Mouse (Mus musculus) liver, embryonic 15.5 days (tissue): ENCODE measurements around the gene Tmem59. TPM values are rescaled to one million over a fixed set of nuclear protein-coding genes. Genes with fewer than 3 reads are reported as not detected.

Source experiments
- ATAC-seq: fragments of 200-750 bp; cut with Nextera tagmentation; 2 replicates; pipeline ENCODE4 v1.8.0; 2017; ENCODE audit warnings: moderate number of reproducible peaks, mild to moderate bottlenecking, moderate library complexity; ENCODE audit not compliant: insufficient read depth
- H3K27ac ChIP-seq: fragments of 300-500 bp; sonication (generic); replicated peaks from 2 replicates; pipeline ENCODE4 v1.5.1; 2015; ENCODE audit warnings: mild to moderate bottlenecking, inconsistent platforms
- H3K27me3 ChIP-seq: fragments of 300-500 bp; sonication (generic); 2 replicates; pipeline ENCODE4 v1.6.1; 2015; ENCODE audit warnings: mild to moderate bottlenecking, inconsistent platforms
- H3K36me3 ChIP-seq: fragments of 300-500 bp; sonication (generic); replicated peaks from 2 replicates; pipeline ENCODE4 v1.6.1; 2015; ENCODE audit warnings: moderate library complexity, mild to moderate bottlenecking, inconsistent platforms
- H3K4me1 ChIP-seq: fragments of 300-500 bp; sonication (generic); replicated peaks from 2 replicates; pipeline ENCODE4 v1.6.1; 2015; ENCODE audit warnings: inconsistent platforms
- H3K4me2 ChIP-seq: fragments of 300-500 bp; sonication (generic); 2 replicates; pipeline ENCODE4 v1.6.1; 2015; ENCODE audit warnings: moderate library complexity, mild to moderate bottlenecking, inconsistent platforms
- H3K4me3 ChIP-seq: fragments of 300-500 bp; sonication (generic); replicated peaks from 2 replicates; pipeline ENCODE4 v1.5.1; 2015; ENCODE audit warnings: mild to moderate bottlenecking, inconsistent platforms
- H3K9ac ChIP-seq: fragments of 300-500 bp; sonication (generic); 2 replicates; pipeline ENCODE4 v1.6.1; 2015; ENCODE audit warnings: moderate library complexity, mild to moderate bottlenecking, inconsistent platforms
- H3K9me3 ChIP-seq: fragments of 300-500 bp; sonication (generic); replicated peaks from 2 replicates; pipeline ENCODE4 v1.6.1; 2016; ENCODE audit warnings: inconsistent platforms
- WGBS: fragments of 180-500 bp; shearing (Covaris S2); methylation state at CpG from one replicate; pipeline ENCODE4 v1.1.7; 2015; ENCODE audit warnings: mixed read lengths; ENCODE audit not compliant: insufficient replicate concordance; 5-methylcytosine and 5-hydroxymethylcytosine counted together
- polyA plus RNA-seq: library from polyadenylated mRNA; unstranded; fragments of >200 nt; fragmentation: Nextera tagmentation; extraction: Ambion mirVana; gene quantifications from 2 replicates; pipeline ENCODE4 v1.2.1, GENCODE M21; 2015

Gene Tmem59
- polyA plus RNA-seq, 1 experiment from 2014 or later: 178 TPM

DNA sequence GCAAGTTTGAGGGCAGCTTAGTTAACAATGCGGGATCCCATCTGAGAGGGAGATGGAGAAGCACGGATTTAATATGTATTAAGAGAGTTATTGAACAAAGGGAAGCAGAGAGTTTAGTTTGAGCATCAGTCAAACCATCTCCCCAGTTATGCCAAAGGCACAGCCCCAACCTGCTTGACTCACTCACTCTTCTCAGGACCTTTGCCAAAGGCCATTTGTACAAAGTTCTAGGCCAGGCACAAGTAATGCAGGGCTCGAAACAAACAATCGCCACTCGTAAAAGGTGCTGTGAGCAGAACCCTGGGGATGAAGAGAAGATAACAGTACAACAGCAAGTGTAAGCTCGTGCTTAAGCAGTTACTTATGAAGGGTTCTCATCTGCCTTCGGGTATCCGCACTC, 25.6 kb upstream of the Tmem59 start:
- H3K27me3 ChIP-seq: no peaks in the 10 kb centered on the region
- no peaks in the 10 kb centered on the region for H3K9me3 ChIP-seq
- 81% methylated on average over 8 of the region's 8 CpGs for WGBS
- H3K4me1 ChIP-seq: no peaks in the 10 kb centered on the region; the same call in 1 of the 2 replicates
- no peak overlapping the region for H3K4me2 ChIP-seq
- H3K36me3 ChIP-seq: peaks cover 15% of the 10 kb centered on the region
- H3K27ac ChIP-seq: no peak overlapping the region
- H3K9ac ChIP-seq: no peak overlapping the region
- no peak overlapping the region for H3K4me3 ChIP-seq
- no peak for ATAC-seq

DNA sequence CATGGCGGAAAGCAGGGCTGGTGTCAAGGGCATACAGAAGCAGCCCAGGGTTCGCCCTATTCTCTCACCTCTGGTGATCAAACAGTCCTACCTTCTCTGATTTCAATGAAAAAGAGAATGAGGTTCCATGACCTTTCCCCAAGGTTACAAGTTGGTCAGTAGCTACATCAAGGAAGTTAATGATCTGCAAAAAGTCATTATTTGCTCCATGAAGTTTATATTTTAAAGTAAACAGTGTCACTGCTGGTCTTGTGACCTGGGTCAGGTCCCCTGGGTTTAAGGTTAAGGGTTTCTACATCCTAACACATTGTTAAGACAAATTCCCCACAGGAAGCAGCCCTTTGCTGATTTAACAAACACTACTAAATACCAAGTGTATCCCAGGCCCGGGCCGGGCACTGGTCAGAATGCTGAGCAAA, 21.2 kb upstream of the Tmem59 start:
- ATAC-seq: peak; percentile 69

DNA sequence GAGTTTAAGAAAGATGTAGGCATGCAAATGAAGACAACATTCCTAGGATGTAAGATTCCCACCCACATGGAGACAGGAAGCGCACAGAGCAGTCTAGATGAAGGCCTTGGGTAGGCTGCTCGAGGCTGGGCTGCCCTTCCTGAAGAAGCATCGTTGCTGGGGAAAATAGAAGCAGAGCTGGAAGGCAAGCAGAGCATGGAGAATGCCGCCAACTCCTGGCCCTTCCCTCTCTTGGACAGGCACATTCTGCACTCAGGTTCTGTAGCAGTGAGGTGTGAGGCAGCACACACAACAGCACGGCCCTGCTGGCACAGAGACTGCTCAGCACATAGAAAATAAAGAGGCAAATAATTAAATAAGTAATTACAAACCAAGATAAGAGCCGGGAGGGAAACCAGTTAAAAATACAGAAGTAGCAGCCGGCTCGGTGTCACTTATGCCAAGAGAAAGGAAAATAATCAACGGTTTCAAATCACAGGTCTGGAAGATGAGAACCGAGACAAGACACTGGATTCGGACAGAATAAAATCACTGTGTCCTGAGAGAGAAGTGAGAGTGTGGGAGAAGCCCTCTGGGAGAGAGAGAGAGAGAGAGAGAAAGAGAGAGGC, 18.9 kb upstream of the Tmem59 start:
- Histone ChIP-seq H3K27ac (no peak overlapping the region), H3K27me3 (no peaks in the 10 kb centered on the region), H3K9ac (no peak overlapping the region), H3K4me1 (no peaks in the 10 kb centered on the region; the same call in 1 of the 2 replicates), H3K4me3 (no peak overlapping the region), H3K36me3 (peaks cover 27% of the 10 kb centered on the region), H3K4me2 (no peak overlapping the region), H3K9me3 (no peaks in the 10 kb centered on the region)
- WGBS: 78% methylated on average over 11 of the region's 11 CpGs
- ATAC-seq: no peak

More for the DNA sequence above, 21.2 kb upstream of the Tmem59 start:
- WGBS: 79% methylated on average over 4 of the region's 4 CpGs
- Histone ChIP-seq H3K4me3 (no peak overlapping the region), H3K9ac (no peak overlapping the region), H3K36me3 (peaks cover 25% of the 10 kb centered on the region), H3K9me3 (no peaks in the 10 kb centered on the region), H3K27me3 (no peaks in the 10 kb centered on the region), H3K4me1 (no peaks in the 10 kb centered on the region; the same call in 1 of the 2 replicates), H3K27ac (no peak overlapping the region), H3K4me2 (no peak overlapping the region)

DNA sequence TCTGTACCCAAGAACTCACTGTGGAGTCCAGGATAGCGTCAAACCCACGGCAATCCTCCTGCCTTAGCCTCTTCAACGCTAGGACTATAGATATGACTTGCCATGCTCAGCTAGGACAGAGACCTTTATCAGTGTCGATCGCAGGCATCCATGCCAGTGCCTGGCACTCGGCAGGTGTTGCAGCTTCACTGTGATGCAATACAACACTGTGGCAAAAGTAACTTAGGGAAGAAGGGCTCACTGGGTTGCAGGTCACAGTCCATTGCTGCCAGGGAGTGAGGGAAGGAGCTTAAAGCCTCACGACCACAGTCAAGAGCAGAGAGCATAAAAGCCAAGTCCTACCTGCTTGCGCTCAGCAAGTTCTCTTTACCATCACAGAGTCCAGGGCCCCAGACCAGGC, 18.0 kb upstream of the Tmem59 start:
- Histone ChIP-seq H3K9me3 (no peaks in the 10 kb centered on the region), H3K9ac (no peak overlapping the region), H3K4me1 (no peaks in the 10 kb centered on the region; the same call in 1 of the 2 replicates), H3K27ac (no peak overlapping the region), H3K4me2 (no peak overlapping the region), H3K36me3 (peaks cover 35% of the 10 kb centered on the region), H3K4me3 (no peak overlapping the region), H3K27me3 (no peaks in the 10 kb centered on the region)
- ATAC-seq: no peak
- 77% methylated on average over 8 of the region's 8 CpGs for WGBS

DNA sequence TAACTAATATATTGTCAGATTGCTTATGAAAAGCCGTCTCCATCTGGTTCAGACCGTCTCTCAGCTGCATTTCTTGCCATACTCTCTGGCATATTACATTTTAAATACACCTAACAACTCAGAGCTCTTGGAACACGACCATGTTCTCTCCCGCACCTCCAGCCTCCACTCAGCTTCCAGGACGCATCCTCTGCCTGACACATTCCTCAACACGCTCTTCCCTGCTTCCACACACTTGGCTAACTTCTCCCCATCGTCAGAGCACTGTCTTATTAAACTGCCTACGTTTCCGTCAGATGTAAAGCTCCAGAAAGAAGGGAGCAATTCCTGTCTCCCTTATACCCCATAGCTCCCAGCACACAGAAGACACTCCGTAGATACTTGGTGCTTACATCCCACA, 14.9 kb upstream of the Tmem59 start:
- Histone ChIP-seq H3K27me3 (no peaks in the 10 kb centered on the region), H3K9ac (no peak overlapping the region), H3K4me3 (no peak overlapping the region), H3K9me3 (no peaks in the 10 kb centered on the region), H3K4me1 (peaks cover 5% of the 10 kb centered on the region; the same call in 1 of the 2 replicates), H3K36me3 (peaks cover 41% of the 10 kb centered on the region), H3K27ac (no peak overlapping the region), H3K4me2 (no peak overlapping the region)
- no peak for ATAC-seq
- 81% methylated on average over 10 of the region's 10 CpGs for WGBS

DNA sequence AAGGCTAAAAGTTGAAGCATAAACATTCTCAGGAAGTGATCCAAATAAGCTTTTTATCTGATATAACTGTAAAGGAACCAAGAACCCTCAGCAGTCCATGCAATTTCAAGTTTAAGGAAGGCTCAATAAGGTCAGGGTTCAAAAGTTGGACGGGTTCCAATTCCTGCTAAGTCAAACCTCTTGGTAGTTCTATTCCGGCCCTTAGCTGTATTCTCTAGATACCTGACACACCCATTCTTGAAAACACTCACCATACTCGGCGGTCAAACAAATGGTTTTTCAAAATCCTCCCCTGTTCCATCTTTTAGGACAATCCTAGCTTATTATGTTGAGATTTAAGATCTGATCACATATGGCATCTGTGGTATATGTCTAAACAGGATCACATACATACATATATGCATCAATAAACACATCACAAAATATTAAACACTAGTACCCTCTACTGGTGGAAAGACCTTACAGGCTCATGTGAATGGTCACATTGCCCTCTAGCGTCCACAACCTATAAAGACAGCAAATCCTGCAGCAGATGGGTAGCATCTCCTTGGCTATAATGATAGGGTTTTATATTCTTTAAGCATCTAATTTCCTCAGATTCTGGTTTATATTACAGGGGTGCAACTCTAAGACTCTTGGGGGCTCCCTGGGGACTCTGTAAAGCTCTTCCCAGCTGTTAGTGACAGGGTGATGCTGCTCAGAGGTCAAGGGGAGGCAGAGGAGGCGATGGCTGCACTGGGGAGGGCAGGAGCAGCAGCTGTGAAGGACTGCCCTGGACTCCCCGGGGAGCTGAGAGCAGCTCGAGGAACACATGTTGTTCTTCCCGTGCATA, 14.2 kb upstream of the Tmem59 start:
- Histone ChIP-seq H3K4me2 (no peak overlapping the region), H3K4me1 (peaks cover 8% of the 10 kb centered on the region; the same call in 1 of the 2 replicates), H3K9ac (no peak overlapping the region), H3K27me3 (no peaks in the 10 kb centered on the region), H3K27ac (no peak overlapping the region), H3K9me3 (no peaks in the 10 kb centered on the region), H3K36me3 (peaks cover 37% of the 10 kb centered on the region), H3K4me3 (no peak overlapping the region)
- 0 out of 2 replicates have a peak, but pooled peaks have one; percentile 40 for ATAC-seq
- WGBS: 48% methylated on average over 9 of the region's 9 CpGs

DNA sequence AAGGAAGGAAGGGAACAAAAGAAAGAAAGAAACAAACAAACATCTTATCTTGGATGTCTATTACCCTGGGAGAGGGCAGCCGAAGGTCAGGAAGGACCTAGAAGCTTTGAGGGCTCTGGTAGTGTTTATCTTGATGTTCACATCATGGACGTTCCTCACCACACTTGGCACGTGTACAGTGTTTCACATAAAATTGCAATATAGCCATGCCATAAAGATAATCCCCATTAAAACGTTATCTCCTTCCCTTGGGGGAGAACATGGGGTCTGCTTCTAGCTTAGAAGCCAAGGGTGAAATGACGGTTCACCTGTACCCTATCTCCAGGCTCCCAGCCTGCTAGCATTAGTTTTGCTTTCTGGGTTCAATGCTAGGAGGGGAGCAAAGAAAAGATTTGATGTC, 11.5 kb upstream of the Tmem59 start:
- H3K36me3 ChIP-seq: peaks cover 28% of the 10 kb centered on the region
- H3K27ac ChIP-seq: no peak overlapping the region
- ATAC-seq: no peak

DNA sequence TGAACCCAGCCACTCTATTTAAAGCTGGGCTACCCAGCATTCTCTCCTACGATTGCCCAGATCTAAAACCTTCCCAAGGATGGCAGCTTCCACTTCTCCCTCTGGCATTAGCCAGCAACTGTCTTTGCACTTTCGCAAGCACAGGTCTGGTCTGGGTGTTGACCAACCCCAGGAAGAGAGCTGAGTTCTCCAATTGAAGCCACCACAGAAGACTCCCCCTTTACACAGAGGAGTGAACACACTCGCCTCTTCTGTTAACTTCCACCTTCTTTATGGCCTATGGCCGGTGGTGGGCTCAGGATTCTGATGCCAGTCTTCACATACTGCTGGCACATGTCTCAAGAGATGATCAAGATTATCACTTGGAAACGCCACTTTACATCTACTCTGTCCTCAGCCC, 10.4 kb upstream of the Tmem59 start:
- H3K27ac ChIP-seq: no peak overlapping the region; the same call in 1 of the 2 replicates
- H3K4me2 ChIP-seq: no peak overlapping the region
- H3K9me3 ChIP-seq: no peaks in the 10 kb centered on the region
- H3K4me1 ChIP-seq: peaks cover 8% of the 10 kb centered on the region; the same call in 1 of the 2 replicates
- no peaks in the 10 kb centered on the region for H3K27me3 ChIP-seq
- H3K4me3 ChIP-seq: no peak overlapping the region
- no peak overlapping the region for H3K9ac ChIP-seq
- 69% methylated on average over 5 of the region's 5 CpGs for WGBS
- H3K36me3 ChIP-seq: peaks cover 33% of the 10 kb centered on the region
- ATAC-seq: no peak

More for the DNA sequence above, 11.5 kb upstream of the Tmem59 start:
- Histone ChIP-seq H3K9me3 (no peaks in the 10 kb centered on the region), H3K4me1 (peaks cover 8% of the 10 kb centered on the region; the same call in 1 of the 2 replicates), H3K9ac (no peak overlapping the region), H3K4me3 (no peak overlapping the region), H3K4me2 (no peak overlapping the region), H3K27me3 (no peaks in the 10 kb centered on the region)
- WGBS: 60% methylated on average over 5 of the region's 5 CpGs

DNA sequence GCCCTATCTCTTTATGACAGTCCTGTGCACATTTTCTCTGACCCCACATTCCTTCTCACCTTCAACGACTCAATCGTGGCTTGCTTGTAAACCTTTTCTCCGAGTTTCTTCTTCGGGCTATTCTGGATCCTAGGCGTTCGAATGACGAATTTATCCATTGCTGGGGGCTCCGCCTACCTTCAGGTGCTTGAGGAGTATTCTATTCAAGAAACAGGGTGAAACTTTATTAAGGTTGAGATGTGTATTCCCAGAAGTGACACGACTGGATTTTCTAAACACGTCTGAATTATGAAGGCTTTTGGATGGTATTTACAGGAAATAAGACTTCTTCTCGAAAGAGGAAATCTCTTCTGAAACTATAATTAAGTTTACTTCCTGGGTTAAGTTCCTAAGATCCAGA, 693 bp upstream of the Tmem59 start:
- H3K4me2 ChIP-seq: peak overlapping the region; percentile 76
- H3K4me3 ChIP-seq: peak overlapping the region; percentile 99
- H3K27ac ChIP-seq: peak overlapping the region; percentile 99
- peak overlapping the region; percentile 97 for H3K9ac ChIP-seq
- no peak for ATAC-seq
- peaks cover 46% of the 10 kb centered on the region for H3K4me1 ChIP-seq
- peaks cover 29% of the 10 kb centered on the region for H3K36me3 ChIP-seq
- H3K27me3 ChIP-seq: no peaks in the 10 kb centered on the region
- 21% methylated on average over 11 of the region's 11 CpGs for WGBS
- H3K9me3 ChIP-seq: no peaks in the 10 kb centered on the region

DNA sequence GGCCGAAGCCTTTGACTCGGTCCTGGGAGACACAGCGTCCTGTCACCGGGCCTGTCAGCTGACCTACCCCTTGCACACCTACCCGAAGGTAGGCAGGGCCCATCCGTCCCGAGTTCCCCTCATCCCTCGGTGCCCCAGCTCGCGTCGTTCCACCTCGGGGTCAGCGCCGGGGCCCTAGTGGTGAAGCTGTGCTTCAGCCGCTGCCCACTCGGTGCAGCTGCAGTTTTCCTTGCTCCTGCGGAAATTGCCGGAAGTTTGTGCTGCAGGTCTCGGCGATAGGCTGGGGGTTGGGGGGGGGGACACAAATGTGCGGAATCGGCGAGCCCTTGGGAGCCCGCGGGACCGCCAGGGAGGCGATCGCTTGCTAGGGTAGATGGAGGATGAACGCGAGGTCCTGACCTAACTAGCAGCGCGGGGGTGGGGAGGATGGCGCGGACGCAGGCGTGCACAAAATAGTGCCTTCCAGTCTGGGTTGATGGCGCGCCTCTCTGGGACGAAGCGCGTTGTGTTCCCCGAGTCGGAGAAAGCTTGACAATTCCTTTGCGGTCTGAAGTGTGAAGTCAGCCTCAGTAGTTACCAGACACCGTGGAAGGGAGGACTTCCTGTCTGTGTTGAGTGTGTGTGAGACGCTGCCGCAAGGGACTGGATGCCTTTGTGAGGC, 761 bp downstream of the Tmem59 start, which contains the start of gene Tceanc2:
TSS of gene Tceanc2 (minus strand) at position 287 of the 661 bp plus-strand sequence.
- Histone ChIP-seq H3K27me3 (no peaks in the 10 kb centered on the region), H3K9me3 (no peaks in the 10 kb centered on the region), H3K36me3 (peaks cover 16% of the 10 kb centered on the region), H3K4me1 (peaks cover 56% of the 10 kb centered on the region), H3K9ac (peak within 1 kb of the TSS; percentile 97), H3K4me2 (peak within 1 kb of the TSS; percentile 76), H3K27ac (peak within 1 kb of the TSS; percentile 99), H3K4me3 (peak within 1 kb of the TSS; percentile 99)
- ATAC-seq: peak; percentile 47
- WGBS: under 1% methylated on average over 47 of the region's 47 CpGs

DNA sequence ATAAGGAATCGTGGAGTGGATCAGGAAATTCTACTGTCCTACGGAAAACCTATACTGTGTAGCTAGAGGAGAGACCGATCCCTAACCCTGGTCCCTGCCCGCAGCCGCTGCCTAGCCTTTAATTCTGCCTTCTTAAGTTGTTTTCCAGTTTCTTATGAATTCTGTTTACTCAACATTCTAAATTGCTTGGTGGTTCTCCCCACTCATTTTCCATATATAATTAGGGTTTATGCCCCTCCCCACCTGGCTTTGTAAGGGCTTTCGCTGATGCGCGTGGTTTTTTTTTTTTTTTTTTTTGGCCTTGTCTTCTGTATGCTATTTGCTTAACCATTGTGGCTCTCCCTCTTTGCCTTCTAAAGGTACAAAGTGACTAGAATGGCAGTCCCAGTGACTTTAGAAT, 1.4 kb downstream of the Tmem59 start:
- peak overlapping the region; percentile 99 for H3K4me3 ChIP-seq
- no peaks in the 10 kb centered on the region for H3K27me3 ChIP-seq
- WGBS: under 1% methylated on average over 8 of the region's 8 CpGs
- peak overlapping the region; percentile 99 for H3K27ac ChIP-seq
- H3K36me3 ChIP-seq: peaks cover 13% of the 10 kb centered on the region
- H3K4me1 ChIP-seq: peaks cover 60% of the 10 kb centered on the region
- H3K9me3 ChIP-seq: no peaks in the 10 kb centered on the region
- peak overlapping the region; percentile 76 for H3K4me2 ChIP-seq
- peak overlapping the region; percentile 97 for H3K9ac ChIP-seq
- no peak for ATAC-seq
